Mouse (Mus musculus) cerebellum, adult 8-10 months (tissue): ENCODE results near the gene Ninj1.
A peak's percentile ranks its signal among the peaks of the same experiment; 100 is the strongest.

ENCODE experiments used
- DNase-seq: peaks from one replicate; pipeline ENCODE4 v3.0.0; 2022

Gene Ninj1

GRCm38 (mm10) chr13:49187288-49188218 is at the start of gene Ninj1:
Gene Ninj1 (plus strand): TSS chr13:49187485.
- peak; percentile 74 for DNase-seq

GRCm38 (mm10) chr13:49140567-49140966 is 46.7 kb upstream of the Ninj1 start:
- DNase-seq, result no peak

GRCm38 (mm10) chr13:49142396-49142795 is 44.9 kb upstream of the Ninj1 start:
- DNase-seq, result no peak

DNA sequence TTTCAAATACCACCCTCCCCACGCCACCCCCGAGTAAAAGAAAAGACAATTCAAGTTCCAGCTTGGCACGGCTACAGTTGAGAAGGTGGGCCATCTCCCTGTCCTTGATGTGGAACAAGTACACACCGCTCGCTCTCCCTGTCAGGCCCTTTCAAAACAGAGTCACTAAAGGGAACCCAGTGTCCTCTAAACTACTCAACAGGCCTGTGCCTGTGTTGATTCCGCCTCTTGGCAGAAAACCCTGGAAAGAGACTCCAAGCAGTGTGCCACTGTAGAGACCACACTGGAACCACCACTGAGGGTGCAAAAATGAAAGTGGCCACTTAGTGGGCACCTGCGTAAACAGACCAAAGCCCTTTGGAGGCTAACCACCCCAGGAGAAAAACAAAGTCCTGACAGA is 44.0 kb upstream of the Ninj1 start:
- DNase-seq, result no peak

DNA sequence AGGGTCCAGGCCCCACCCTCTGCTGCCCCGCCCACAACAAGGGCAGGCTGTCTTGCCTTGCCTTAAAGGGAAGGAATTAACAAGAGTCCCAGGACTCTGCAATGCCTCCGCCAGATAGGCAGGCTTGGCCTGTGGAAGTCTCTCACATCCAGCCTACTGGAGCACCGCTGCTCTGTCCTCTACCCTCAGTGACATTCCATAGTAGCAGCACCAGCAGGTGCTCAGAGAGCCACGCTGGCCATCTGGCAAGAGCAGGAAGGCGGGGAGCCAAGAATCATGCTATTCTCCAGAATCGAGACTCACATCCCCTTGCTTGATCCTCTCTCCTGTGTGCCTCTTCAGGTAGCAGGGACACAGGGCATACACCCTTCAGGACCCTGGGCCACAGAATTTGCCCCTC is 42.8 kb upstream of the Ninj1 start:
- peak; percentile 73 for DNase-seq

DNA sequence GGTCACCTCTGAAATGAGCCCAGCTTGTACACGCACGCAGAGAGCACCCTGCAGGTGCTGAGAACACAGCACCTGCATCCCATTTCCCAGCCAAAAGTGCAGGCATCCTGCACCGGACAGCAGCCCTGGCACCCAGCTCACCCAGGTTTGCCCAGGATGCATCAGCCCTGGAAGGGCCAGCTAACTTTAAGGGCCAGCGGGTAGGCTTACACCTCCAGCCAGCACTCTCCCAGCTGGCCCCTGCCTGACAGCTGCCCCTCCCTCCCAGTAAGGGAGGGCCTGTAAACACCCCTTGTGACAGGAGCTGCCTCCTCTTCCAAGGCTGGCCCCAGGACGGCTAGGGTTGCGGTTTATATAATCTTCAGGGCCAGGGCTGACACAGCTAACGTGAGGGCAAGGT is 41.9 kb upstream of the Ninj1 start:
- peak; percentile 64 for DNase-seq

DNA sequence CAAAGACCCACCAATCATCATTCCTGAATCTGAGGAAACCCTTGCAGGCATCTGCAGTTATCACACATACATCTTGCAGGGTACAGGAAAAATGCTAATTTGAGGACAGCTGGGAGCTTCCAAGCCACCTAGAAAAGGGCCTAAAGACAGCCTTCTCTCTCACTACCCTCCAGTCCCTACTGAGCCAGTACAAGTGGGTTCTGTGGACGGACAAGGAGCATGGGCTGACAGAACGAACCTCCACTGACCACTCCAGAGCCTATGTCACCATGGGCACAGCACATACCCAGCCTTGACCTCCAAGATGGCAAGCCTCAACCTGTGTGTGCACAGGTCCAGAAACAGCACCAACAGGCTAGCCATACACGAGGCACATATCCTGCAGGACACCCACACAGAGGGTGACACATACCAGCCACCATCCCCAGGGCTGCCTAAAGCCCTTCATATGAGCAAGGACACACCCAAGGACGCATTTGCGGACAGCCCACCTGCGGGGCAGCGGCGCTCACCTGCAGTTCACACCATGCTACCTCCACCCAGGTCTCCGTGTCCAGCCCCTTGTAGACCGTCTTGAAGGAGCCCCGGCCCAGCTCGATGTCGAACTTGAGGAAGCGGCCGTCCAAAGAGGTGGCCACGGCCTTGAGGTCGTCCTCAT is 41.1 kb upstream of the Ninj1 start:
- DNase-seq, result no peak

DNA sequence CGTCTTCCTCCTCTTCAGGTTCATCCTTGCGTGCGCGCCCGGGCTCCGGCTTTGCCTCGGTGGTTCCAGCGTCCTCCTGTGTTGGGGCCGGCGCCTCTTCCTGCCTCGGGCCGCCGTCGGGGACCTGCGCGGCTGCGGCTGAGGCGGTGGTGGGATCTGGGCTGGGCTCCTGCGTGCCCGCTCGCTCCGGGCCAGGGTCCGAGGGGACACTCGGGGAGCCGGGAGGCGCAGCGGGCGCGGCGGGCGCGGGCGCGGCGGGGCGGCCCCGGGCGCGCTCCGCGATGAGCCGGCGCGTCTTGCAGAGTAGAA is 40.6 kb upstream of the Ninj1 start:
- no peak for DNase-seq

GRCm38 (mm10) chr13:49147007-49147857 is 40.1 kb upstream of the Ninj1 start:
- DNase-seq, result peak; percentile 70

DNA sequence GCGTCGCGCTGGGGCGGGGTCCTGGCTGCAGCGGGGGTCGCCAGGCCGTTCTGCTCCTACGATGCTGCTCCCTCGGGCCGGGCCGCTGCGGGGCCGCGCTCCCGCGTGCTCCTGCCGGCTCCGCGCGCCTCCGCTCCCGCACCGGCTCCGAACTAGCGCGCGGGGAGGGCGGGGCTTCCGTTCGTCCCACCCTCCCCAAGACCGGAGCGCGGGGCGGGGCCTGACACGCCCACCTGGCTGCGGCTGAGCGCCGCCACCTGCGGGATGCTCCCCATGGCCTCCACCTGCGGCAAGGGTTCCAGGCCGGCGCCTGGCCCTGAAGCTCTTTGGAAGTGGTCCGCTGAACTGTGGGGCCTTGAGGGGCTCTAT is 39.4 kb upstream of the Ninj1 start, which contains the start of gene Wnk2:
TSS of gene Wnk2 (minus strand) at position 157 of the 369 bp plus-strand sequence.
- peak; percentile 92 for DNase-seq

GRCm38 (mm10) chr13:49148687-49149086 is 38.6 kb upstream of the Ninj1 start:
- DNase-seq, result no peak

- DNase-seq, result no peak
These were observed 33.3 kb upstream of the Ninj1 start for GRCm38 (mm10) chr13:49154028-49154427.

- DNase-seq, result no peak
These were observed 32.7 kb upstream of the Ninj1 start for GRCm38 (mm10) chr13:49154621-49155020.

GRCm38 (mm10) chr13:49156645-49157044 is 30.6 kb upstream of the Ninj1 start:
- DNase-seq, result no peak

- DNase-seq, result no peak
These were observed 29.1 kb upstream of the Ninj1 start for GRCm38 (mm10) chr13:49158040-49158713.

DNA sequence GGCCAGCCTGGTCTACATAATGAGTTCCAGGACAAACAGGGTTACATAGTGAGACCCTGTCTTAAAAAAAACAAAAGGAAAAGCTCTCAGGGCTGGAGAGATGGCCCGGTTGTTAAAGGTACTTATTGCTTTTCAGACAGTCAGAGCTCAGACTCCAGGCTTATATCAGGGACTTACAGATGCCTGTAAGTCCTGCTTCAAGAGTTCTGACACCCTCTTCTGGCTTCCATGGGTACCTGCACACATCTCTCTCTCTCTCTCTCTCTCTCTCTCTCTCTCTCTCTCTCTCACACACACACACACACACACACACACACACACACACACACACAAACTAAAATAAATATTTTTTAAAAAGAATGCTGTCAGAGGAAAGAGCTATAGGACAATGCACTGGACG is 26.0 kb upstream of the Ninj1 start:
- no peak for DNase-seq

GRCm38 (mm10) chr13:49162722-49163121 is 24.6 kb upstream of the Ninj1 start:
- no peak for DNase-seq

GRCm38 (mm10) chr13:49163645-49164044 is 23.6 kb upstream of the Ninj1 start:
- no peak for DNase-seq

GRCm38 (mm10) chr13:49167081-49167480 is 20.2 kb upstream of the Ninj1 start:
- no peak for DNase-seq

DNA sequence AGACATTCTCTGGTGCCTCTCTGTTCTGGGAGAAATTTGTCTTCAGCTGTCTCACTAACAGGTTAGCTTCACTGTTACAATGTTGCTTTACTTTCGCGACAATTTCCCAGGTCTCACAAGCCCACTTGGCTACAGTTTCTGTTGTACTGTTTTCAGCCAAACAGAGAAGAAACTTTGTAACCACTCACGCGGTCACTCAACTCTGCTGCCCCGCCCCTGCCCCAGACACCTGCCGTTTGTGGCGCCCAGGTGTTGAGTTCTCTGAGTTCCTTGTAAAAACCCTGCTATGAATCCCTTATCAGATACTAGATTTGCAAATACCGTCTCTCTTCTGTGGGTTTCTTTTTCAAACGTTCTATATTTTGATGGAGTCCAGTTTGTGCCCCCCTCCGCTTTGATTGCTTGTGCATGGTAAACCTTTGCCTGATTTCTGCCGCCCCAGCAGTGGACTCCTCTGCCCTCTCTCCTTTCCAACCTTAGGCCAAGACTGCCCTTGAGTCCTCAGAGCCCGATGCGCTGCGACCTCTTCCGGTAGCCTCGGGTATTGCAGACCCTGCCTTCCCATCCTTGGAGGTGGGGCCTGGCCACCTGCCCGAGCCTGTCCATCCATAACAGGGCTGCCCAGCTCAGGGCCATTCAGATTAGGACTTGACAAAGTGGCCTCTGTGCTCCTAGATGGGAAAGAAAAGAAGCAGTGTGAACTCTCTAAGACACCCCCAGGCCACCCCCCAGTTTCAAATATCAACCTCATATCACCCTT is 17.7 kb upstream of the Ninj1 start:
- DNase-seq, result peak; percentile 97

DNA sequence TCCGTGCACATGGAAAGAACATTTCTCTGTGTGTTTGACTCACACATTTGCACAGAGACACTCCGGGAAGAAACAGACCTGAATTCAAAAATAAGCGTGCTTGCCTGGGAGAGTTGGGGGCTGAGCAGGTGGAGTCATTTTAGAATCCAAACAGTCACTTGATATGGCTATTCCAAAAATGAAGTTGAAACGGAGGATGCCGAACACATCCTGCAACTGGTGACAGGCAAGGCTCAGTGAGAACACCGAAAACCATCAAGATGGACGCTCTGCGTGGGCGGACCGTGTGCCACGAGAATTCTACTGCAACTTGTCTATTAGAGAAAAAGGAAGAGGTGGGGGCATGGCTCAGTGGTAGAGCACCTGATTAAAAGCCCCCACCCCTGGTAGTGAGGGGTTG is 16.7 kb upstream of the Ninj1 start:
- DNase-seq, result no peak

GRCm38 (mm10) chr13:49171729-49172128 is 15.6 kb upstream of the Ninj1 start:
- DNase-seq, result no peak
